Mouse (Mus musculus) brown adipose tissue, adult 24 weeks (tissue): ENCODE data around the gene Aida. TPM values are rescaled to one million over a fixed set of nuclear protein-coding genes. Genes with fewer than 3 reads are reported as not detected.

ENCODE experiments used
- H3K27ac ChIP-seq: fragments of 200-500 bp; replicated peaks from 2 replicates; pipeline ENCODE4 v1.5.1; 2012; ENCODE audit warnings: low read depth, mild to moderate bottlenecking, low read length
- H3K4me1 ChIP-seq: fragments of 200-500 bp; 2 replicates; pipeline ENCODE4 v1.6.1; 2012; ENCODE audit warnings: low read length, mixed read lengths; ENCODE audit not compliant: control insufficient read depth, insufficient read depth, insufficient read length
- H3K4me3 ChIP-seq: fragments of 200-500 bp; 2 replicates; pipeline ENCODE4 v1.5.1; 2012; ENCODE audit warnings: low read depth, mild to moderate bottlenecking, low read length, moderate library complexity; ENCODE audit not compliant: insufficient read depth
- polyA plus RNA-seq: library from polyadenylated mRNA; stranded (reverse); fragments of >200 nt; gene quantifications from 2 replicates; pipeline ENCODE4 v1.2.4, GENCODE M21; 2012; ENCODE audit not compliant: missing spikeins, insufficient read depth, insufficient read length

The Aida gene
- 30.0 and 35.5 TPM in 2 replicates for polyA plus RNA-seq

DNA sequence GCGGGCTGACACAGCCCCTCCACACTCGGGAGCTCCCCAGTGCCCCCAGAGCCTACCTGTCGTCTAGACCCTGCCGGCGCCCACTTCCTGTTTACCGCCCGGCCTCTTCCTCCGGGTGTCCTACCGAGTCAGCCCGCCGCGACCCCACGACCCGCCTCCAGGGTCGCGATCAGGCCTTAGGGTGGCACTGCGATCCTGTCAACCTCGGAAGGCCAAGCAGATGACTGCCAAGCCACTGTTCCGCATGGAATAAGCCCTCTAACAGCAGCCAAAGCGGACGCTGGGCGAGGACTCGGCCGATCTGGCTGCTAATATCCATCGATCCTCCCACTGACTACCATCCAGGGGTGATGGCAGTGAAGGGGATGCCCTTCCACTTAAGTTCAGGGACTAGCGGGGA lies at the start of gene Aida:
Gene Aida, plus strand, starts transcription at position 126 of the 400 bp plus-strand sequence.
- Histone ChIP-seq H3K4me1 (no peaks in the 10 kb centered on the region), H3K27ac (peak within 1 kb of the TSS; percentile 97), H3K4me3 (peak within 1 kb of the TSS; percentile 86)

DNA sequence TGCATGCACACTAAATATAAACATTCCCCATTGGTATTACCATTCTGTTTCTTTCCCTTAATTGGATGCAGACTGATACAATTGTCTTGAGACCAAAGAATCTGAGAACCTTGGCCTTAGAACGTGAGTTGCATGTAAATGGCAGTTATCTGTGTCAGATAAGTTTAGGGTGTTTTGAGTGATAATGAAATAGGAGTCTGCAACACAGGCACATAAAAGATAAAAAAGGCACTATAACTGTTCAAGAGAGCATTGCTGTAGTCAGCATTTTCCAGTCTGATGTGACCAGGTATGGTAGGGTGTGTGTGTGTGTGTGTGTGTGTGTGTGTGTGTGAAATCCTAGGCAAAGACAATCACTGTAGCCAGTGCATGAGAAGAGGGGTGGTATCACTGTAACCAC lies 48.2 kb upstream of the Aida start:
- Histone ChIP-seq H3K4me1 (no peaks in the 10 kb centered on the region), H3K27ac (no peak overlapping the region), H3K4me3 (no peak overlapping the region)

DNA sequence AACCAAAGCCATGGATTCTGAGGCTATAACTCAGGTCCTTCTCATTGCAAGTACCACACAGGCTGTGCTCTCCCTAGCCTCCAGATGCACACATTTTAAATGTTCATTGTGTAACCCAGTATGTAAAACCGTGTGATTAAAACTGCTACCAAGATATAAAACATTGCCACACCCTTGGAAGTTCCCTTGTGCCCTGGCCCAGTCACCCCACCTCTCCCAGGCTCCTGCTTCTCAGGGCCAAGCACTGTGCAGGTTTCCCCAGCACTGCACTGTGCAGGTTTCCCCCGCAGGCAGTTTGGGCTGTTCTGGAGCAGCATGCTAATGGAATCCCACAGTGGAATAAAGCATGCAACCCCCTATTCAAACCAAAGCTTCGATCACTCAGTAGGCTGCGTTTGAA lies 45.8 kb upstream of the Aida start:
- no peaks in the 10 kb centered on the region for H3K4me1 ChIP-seq
- H3K4me3 ChIP-seq: no peak overlapping the region
- no peak overlapping the region for H3K27ac ChIP-seq

DNA sequence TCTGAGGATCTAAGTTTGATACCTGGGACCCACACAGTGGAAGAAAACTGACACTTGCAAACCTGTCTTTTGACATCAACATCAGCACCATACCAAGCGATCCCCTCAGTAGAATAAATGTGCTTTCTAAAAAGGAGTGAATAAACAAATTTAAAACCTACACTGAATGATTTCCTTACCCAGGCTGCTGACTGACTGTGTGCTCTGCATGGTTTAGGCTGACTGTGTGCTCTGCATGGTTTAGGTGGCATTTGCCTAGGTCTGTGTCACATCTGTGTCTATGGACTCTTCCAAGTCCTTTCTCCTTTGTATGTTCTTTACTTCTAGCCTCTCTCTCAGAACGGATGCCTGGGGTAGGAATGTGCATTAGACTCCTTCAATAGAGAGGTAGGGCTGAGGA lies 44.6 kb upstream of the Aida start:
- H3K4me1 ChIP-seq: no peaks in the 10 kb centered on the region
- H3K27ac ChIP-seq: no peak overlapping the region

DNA sequence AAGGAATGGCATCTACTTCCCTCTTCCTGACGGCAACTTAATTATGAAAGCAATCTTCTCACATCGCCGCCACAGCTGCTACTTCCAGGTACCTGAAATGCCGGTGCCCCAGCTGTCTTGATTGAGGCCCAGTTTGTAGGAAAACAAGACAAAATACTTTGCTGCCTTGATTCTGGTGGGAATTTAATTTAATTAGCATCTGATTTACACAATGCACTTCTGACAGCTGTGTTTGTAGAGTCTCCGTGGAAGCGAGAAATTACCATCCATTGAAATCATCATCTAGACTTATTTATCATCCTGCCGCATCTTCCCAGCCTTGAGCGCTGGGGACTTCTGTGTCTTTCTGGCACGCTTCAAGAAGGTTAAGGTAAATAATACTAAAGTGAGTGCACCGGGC lies 43.8 kb upstream of the Aida start:
- H3K27ac ChIP-seq: no peak overlapping the region
- no peaks in the 10 kb centered on the region for H3K4me1 ChIP-seq
- no peak overlapping the region for H3K4me3 ChIP-seq

More for the DNA sequence above, 44.6 kb upstream of the Aida start:
- no peak overlapping the region for H3K4me3 ChIP-seq

DNA sequence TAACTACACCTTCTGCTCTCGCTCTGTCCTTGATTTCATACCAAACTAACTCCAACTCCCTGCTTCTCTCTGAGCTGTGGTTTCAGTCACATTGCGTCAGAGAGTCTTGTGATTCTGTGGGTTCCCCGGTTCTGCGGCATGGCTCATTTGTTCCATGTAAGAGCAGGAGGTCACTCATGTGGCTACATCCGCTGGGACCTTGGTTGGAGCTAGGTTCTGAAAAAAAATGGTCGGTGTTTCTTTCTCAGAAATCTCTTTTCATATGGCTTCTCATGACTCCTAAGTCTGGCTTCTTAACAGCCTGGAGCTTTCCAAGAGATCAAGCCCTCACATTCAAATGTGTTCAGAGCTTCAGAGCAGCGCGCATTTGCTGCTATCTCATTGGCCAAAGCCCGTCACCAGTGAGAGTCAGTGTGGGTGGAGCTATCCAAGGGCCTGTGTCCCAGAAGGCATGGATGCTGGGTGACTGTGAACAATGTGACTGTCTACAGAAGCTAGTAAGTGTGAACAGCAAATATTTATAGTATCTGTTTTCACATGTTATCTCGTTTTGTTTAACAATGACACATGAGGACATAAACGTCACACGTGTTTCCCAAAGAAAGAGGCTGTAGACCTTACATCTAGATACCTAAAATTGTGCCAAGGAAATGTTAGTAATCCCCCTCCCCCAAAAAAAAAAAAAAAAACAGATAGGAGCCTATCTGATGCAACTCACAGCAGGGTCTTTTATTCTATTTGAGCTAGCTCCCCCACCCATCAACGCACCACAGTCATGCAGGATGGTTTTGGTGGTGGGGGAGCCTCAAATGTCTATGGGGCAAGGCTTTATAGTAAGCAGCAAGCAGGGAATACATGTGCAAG lies 32.0 kb upstream of the Aida start:
- Histone ChIP-seq H3K4me1 (no peaks in the 10 kb centered on the region), H3K27ac (0 out of 2 replicates have a peak overlapping the region, but pooled peaks have one; percentile 59), H3K4me3 (no peak overlapping the region)

DNA sequence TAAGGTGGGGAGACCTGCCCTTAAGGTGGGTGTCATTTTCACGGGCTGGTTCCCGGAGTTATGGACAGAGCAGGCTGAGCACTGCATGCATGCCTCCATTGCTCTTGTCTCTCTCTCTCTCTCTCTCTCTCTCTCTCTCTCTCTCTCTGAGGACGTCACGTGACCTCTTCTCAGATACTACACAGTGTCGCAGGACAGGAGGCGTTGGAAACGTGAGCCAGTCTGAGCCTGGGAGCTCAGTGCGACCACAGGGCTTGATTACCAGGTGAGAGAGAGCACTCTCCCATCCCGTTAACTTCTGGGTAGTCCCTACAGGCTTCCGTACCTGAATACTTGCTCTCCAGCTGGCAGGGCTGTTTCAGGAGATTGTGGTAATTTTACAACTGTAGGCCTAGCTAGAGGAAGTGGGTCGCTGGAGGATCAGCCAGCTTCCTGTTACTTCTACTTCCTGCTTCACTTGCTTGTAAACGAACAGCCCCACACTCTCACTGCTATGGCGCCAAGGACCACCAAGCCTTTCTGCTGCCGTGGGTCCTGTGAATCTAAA lies 30.4 kb upstream of the Aida start:
- no peak overlapping the region for H3K4me3 ChIP-seq
- no peaks in the 10 kb centered on the region for H3K4me1 ChIP-seq
- H3K27ac ChIP-seq: 0 out of 2 replicates have a peak overlapping the region, but pooled peaks have one; percentile 4

DNA sequence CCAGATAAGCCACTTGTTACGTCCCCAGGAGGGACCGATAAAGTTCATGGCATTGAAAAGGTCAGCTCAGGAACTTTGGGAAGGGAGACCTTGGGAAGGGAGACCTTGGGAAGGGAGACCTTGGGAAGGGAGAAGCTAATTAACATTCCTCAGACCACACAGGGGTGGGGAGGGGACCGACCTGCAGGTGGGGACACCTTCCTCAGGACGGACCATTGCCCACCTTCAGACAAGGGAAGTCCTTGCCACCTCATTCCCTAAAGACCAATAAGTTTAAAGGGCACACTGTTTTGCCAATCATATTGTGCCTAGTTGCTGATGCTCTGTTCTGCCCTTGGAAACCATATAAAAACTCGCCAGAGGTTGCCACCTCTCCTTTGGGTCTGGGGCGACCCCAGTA lies 28.7 kb upstream of the Aida start:
- no peak overlapping the region for H3K27ac ChIP-seq
- no peak overlapping the region for H3K4me3 ChIP-seq
- no peaks in the 10 kb centered on the region for H3K4me1 ChIP-seq

DNA sequence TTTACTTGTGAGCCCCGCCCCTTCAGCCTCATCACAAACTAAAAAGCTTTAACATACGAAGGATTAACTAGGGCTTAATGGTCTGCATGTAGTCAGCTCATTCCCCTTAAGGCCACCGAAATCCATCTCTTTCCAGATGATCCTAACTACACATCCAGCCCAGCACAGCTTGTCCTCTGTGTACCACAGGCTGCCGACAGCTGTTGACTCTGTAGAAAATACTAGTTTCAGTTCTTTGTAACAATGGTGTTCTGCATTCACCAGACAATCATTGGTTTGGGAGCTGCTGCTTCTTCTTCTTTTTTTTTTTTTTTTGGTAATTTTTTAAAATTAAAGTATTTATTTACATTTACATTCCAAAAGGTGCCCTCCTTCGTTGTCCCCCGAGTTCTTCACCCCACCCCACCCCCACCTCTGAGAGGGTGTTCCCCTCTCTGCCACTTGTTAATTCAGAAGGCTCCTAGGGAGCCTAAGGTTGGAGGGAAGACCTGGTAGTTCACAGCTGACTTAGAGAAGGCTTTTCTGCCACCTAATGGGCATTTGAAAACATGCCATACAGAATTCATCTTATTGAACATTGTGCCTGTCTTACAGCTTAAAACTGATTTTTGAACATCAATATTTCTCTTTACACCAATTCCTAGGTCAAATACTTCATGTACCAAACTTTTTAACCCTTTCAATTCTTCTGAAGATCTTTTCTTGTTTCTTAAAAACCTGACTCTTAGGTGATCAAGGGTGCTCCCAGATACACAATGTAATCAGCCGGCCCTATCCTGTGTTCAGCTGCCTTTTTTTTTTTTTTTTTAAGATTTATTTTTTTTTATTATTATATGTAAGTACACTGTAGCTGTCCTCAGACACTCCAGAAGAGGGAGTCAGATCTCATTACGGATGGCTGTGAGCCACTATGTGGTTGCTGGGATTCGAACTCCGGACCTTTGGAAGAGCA lies 23.2 kb upstream of the Aida start:
- Histone ChIP-seq H3K4me3 (no peak overlapping the region), H3K27ac (no peak overlapping the region), H3K4me1 (no peaks in the 10 kb centered on the region)

DNA sequence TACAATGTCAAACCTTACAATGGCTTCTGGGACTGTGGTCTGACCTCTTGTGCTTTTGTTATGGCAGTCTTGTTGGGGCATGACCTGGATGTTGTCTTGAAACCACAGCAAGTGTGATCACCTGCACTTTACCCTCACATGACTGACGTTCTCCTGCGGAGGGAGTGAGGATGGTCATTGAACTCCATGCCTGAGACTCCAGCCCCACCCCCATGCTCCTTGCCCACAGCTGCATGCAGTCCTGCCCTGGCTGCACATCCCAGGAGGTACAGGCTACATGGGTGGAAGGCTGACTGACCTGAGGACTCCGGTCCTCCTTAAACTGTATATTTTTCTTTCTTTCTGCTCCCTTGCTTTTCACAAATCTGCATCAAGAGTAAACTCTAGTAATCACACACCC lies 22.0 kb upstream of the Aida start:
- no peaks in the 10 kb centered on the region for H3K4me1 ChIP-seq
- H3K27ac ChIP-seq: no peak overlapping the region
- H3K4me3 ChIP-seq: no peak overlapping the region

DNA sequence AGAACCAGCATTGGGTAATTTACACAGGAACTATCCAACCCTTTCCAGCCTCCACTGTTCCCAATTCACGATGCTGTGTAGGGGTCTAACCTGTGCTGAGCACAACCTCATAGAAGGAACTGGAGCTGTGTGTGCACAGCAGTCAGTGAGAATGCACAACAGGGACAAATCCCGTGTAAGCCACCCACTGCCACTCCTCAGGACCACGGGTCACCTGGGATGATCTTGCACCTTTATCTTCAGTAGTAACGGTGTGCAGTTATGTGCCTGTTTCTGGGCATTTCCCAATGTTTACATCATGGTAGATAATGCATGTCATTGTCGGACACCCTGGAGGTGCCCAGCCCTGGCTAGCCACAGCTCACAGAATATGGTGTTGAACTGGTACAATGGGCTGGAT lies 20.6 kb upstream of the Aida start:
- Histone ChIP-seq H3K4me1 (no peaks in the 10 kb centered on the region), H3K4me3 (no peak overlapping the region), H3K27ac (no peak overlapping the region)

DNA sequence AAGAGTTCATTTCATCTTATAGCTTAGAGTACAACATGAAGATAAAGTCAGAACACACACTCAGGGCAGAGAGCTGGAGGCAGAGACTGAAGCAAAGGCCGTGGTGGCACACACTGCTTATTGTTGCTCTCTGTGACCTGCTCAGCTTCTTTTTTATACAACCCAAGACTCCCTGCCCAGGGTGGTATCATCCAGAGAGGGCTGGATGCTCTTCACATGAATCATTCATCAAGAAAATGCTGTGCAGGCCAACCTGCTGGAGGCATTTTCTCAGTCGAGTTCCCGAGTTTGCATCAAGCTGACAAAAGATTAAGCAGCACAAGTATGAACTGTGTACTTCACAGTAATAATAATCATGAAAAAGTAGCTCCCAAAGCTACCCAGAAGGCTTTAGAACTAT lies 8.0 kb upstream of the Aida start:
- Histone ChIP-seq H3K27ac (no peak overlapping the region), H3K4me3 (no peak overlapping the region), H3K4me1 (no peaks in the 10 kb centered on the region)

DNA sequence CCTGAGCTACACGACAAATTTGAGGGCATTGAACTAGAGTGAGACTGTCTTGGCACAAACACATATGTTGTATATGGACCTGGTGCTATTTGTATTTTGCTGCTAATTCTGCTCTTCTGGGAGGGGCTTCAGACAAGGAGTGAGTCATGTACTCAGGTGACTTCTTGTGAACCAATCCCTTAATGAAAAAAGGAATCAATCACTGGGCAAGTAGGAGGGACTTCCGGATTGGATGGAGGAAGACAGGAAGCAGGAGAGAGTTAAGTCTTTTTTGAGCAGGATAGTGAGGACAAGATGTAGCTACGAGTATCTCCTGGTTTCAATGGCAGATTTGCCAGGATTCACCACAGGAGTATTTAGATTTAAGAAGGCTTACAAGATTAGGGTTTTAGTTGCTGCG lies 6.8 kb upstream of the Aida start:
- H3K4me1 ChIP-seq: no peaks in the 10 kb centered on the region
- no peak overlapping the region for H3K4me3 ChIP-seq
- H3K27ac ChIP-seq: no peak overlapping the region

DNA sequence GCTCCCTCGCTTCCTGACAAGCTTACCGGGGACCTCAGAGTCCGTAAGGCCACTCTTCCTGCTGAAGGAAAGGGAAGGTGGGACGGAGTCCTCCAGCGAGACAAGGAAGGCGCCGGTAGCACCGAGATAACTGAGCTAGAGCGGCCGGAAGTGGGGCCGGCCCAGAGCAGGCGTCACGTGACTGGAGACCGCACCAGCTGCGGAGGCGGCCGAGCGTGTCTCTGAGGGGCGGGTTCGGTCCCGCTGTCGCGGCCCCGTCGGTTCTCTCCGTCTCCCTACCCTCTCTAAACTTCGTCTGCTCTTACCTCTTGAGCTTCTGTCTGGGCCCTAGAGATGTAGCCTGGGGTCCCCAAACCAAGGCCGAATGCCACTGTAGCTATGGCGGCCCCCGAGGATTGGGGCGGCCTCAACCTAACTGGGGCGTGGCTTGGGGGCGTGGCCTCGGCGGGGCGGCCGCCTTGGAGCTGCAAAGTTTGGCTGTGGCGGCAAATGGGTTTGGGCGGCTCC lies 540 bp downstream of the Aida start, which contains the start of gene Brox:
Gene Brox, minus strand, starts transcription at position 393 of the 507 bp plus-strand sequence.
- no peaks in the 10 kb centered on the region for H3K4me1 ChIP-seq
- H3K27ac ChIP-seq: peak within 1 kb of the TSS; percentile 97
- H3K4me3 ChIP-seq: peak within 1 kb of the TSS; percentile 86

DNA sequence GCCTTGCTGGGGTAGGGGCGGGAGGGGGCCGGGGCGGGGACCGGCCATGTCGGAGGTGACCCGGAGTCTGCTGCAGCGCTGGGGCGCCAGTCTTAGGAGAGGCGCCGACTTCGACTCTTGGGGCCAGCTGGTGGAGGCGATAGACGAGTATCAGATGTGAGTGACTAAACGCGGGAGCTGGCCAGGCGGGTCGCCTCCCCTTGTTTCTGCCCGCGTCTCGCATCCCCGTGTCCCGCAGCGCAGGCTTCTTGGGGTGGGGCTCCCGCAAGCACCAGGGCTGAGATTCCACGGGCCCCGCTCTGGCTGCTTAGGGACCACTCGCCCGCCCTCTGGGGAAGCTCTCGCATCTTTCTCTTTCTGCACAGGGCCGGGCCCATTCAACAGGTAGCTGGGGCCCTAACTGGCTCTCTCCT lies 1.1 kb downstream of the Aida start:
- Histone ChIP-seq H3K4me1 (no peaks in the 10 kb centered on the region), H3K4me3 (peak overlapping the region; percentile 86), H3K27ac (peak overlapping the region; percentile 74)
